Mouse (Mus musculus): ENCODE results near the gene Bcl2l11.

GRCm38 (mm10) chr2:128190196-128190595 is 64.4 kb downstream of the Bcl2l11 start:
- TF ChIP-seq GATA1 (IDR thresholded peaks at IDR 0.05; ENCODE audit: low read length) (no peak), TAL1 (IDR thresholded peaks at IDR 0.05; ENCODE audit: low read length) (no peak)
